Mouse (Mus musculus) adrenal gland, postnatal 4 days (tissue): ENCODE data around the gene AF067063. TPM values are rescaled to one million over a fixed set of nuclear protein-coding genes. Genes with fewer than 3 reads are reported as not detected.
"Not testable (repeated sequence)": the region's sequence is repeated elsewhere in the genome, so short reads cannot be mapped to it uniquely, and the experiment has no call there.

Source experiments
- DNase-seq, 2 experiments: peaks; one replicate each; pipeline ENCODE4 v3.0.0; 2021 to 2022; ENCODE audit warnings: low spot score in 2 of 2, mixed read lengths in 2 of 2
- long read RNA-seq, 2 experiments: library from polyadenylated mRNA; stranded (forward); transcript quantifications; one replicate each; pipeline ENCODE4 v2.0.0; 2021
- total RNA-seq, 2 experiments: library from RNA; stranded (reverse); gene quantifications; 2 replicates each; pipeline ENCODE4 v1.2.3; 2021

The AF067063 gene
- not detected for total RNA-seq
- long read RNA-seq, experiment 1: 0 reads
- long read RNA-seq, experiment 2: 0 reads

DNA sequence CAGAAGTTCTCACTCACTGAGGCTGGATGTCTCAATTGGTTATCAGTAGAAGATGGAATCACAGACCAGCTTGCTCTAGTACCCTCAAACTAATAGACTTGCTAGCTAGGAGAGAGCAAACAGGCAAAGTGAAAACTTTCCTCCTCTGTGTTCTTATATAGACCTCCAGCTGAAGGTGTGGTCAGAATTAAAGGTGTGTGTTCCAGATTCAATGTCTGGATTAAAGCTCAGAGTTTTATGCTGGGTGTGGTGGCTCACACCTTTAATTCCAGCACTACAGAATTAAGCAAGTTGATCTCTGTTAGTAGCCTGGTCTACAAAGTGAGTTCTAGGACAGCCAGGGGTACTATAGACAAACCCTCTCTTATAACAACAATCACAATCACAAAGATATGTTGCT lies at the start of gene AF067063:
AF067063 (minus strand) TSS at position 101 of the 400 bp plus-strand sequence.
- not testable (repeated sequence) for DNase-seq

DNA sequence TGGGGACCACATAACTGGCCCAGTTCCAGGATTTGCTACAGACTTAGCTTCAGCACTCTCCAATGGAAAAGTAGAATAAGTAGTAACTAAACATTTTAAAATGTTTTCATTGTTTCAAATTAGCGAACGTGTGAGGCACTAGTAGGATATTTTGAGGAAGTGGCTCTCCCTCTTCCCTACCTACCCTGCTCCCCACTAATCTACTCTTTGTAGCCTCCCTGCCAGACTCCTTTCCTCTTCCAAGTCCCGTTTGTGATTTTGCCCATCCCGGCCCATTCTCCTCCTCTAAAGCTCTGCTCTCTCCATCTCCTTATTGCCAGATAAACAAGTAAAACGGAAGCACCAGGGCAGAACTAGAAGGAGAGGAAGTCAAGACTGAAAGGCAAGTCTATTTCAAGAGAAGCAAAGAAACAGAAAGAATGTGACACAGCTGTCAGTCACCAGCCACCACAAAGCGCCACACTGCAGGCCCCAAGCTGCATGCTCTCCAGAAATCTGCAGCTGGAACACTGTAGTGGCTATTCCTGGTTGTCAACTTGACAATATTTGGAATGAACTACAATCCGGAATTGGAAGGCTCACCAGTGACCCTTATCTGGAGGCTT lies 34.5 kb upstream of the AF067063 start:
- not testable (repeated sequence) for DNase-seq

DNA sequence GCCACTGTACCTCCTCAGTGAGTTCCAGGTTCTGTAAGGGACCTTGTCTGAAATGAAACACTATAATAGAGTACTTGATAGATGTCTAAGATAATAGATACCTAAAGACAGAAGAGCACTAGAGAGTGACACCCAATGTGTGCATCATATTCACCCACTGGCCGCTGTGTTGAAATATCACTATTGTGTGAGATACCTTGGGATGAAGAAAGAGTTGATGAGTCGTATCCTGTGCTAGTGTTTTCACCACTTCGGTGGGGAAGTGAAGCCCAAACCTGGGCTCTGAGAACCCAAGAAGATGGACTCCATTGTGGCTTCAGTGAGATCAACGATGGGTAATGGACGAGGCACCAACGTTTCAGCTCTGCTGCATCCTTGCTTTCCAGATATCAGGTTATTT lies 32.4 kb upstream of the AF067063 start:
- not testable (repeated sequence) for DNase-seq

DNA sequence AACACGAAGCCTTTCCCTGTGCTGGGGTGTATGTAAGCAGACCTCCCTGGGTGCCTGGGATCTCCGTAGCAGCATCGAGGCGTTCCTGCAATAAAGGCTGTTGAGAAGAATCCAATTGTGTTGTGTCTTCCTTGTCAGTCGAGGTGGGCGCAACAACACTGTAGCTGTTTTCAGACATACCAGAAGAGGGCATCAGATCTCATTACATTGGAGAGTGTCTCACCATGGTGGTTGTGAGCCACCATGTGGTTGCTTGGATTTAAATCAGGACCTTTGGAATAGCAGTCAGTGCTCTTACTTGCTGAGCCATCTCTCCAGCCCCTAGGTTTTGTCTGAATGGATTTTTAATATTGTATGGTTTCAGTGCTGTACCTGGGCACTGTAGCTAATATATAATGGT lies 10.0 kb upstream of the AF067063 start:
- not testable (repeated sequence) for DNase-seq

DNA sequence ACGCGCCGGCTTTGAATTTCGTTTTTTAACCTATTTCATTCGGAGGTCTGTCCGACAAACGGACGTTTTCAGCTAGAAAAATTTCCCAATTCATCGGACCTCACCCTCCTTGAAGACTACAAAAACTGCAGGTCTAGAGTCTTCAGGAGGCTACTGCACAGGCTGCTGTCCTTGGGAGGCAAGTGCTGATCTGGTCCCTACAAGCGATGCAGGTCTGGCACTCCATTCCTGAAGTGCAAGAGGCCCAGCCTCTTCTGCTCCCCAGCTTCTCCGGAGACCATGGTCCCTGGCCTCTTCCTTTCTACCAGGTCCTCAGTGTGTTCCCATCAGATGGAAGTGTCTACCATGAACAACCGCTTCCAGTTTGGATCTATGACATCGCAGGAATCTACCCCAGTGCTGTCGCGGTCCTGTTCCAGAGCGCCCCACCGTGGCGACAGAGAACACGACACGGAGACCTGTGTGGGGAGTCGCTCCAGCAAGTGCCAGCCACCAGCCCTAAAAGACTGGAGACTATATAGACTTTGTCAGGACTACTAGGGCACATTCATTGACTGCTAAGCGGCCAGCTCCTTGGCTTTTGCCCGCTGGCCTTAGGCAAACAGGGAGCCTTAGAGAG lies 7.8 kb upstream of the AF067063 start:
- not testable (repeated sequence) for DNase-seq

DNA sequence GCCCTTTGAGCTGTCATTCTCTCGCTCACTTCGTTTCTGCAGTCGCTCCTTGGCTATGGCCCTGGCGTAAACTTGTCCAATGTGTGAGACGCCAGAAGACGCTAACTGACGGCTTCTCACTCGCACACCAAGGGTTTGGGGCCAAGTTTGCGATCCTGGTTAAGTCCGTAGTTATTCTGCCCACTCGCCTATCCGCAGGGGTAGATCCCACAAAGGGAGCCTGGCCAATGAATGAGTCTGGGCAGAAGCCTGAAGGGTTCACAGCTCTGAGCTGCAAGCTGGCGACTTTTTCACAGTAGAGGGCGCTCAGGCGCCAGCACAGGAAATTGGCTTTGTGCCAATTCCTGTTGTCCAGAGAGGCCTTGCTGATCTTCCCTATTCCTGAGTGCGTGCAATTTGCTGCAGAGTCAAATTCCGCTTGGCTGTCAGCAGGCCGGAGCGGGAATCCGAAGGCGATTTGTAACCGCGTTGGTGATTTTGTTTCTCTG lies 6.4 kb upstream of the AF067063 start:
- not testable (repeated sequence) for DNase-seq

DNA sequence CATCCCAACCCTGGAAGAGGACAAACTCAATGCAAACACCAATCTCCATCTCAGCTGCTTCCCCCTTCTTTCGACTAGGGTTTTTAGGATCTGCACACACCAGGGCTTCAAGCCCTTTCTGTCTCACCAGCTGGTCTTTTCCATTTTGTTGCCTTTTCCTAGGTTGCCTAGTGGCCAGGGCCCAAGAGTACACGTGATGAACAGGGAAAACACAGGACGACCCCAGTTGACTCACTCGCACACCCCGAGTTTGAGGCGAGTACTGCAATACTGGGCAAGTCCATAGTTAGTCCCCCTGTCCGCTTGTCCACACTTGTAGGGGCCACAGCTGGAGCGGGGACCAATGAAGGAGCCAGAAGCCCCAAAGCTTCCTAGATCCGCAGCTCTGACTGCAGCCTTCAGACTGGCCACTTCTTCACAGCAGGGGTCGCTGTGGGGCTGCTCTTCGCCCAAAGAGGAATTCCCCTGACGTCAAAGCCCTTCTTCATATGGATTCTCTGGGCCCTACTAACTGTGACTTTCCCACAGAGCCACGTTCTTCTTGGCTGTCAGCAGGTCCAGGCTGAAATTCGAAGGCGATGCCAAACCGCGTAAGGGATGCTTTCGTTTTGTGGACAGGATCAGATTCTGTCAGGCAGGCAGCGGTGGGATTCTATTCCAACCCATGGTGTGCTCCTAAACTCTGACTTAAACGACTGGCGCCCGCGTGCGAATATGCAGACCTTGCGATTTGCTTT lies 5.5 kb upstream of the AF067063 start, which contains the start of gene D13Ertd608e:
D13Ertd608e (plus strand) TSS at position 687 of the 737 bp plus-strand sequence.
- not testable (repeated sequence) for DNase-seq

DNA sequence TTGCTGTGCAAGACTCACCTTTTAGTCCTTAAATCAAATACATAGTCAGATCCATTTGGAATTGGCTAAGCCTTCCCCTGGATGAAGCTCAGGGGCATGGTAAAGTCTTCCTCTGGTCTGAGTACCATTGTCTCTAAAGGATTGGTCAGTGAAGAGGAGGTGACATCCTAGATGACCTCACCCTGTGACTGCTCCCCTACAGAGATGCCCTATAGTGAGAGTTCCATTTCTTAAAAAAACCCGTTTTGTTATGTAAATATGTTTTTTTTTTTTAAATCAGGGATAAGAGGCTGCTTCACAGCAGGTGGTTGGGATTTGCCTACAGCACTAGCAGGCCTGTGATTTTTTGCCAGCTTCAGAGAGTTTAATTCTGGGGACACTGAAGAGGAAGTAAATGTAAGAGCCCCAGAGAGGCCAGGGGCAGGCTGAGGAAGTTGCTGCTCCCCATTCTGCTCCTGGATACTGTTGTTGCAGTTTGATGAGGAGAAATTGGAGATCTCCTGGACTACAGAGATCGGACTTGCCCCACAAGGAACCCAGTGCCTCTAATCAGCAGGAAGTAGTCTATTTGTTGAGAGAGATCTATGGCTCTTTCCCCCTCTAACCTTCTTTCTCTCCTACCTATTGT lies 12.3 kb downstream of the AF067063 start:
- DNase-seq: no peak

DNA sequence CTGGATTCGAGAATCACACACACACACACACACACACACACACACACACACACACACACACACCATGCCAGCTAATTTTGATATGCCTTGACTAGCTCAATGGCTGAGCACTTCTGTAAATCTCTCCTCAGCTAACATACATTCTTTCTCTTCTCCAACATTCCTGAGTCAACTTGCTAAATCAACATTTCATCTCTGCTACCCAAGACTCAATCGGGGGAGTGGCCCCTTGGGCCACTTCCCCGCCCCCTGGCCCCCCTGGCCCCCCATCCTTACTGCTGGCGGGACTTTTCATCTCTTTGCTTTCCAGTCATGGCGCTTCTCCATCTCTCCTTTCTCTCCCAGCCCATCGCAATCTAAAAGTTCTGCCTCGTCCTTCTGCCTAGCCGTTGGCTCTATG lies 13.2 kb downstream of the AF067063 start:
- DNase-seq: no peak

DNA sequence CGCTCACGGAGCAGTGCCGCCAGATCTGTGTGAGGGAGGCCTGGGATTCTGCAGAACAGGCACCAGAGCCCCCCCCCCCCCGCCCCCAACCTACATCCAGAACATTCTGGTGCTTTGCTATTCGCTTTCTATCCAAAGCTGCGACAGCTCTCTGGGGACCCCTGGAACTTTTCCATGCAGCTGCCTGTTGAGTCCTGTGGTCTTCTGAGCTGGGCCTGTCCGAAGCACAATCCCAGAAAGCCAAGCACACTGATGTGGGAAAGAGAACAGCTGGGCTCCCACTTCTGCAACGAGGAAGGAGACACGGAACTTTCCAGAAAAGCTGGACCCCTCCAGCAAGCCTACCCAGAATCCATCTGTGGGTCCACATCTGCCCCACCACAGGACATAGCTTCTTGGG lies 20.0 kb downstream of the AF067063 start:
- no peak for DNase-seq

DNA sequence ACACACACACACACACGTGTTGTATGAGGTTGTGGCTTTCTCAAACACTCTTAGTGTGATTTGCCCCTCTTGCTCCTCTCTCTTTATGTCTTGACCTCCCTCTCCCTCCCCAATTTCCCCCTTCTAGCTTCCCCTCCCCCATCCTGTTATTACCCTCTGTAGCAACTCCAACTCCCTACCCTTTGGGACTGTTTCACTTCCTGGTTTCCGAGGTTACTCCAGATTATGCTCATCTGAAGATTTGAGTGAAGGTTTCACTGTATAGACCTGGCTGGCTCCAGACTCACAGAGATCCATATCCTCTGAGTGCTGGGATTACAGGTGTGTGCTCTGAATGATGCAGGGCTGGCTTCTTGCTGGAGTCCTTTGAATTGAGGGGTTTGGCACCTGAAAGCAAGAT lies 21.1 kb downstream of the AF067063 start:
- no peak for DNase-seq

DNA sequence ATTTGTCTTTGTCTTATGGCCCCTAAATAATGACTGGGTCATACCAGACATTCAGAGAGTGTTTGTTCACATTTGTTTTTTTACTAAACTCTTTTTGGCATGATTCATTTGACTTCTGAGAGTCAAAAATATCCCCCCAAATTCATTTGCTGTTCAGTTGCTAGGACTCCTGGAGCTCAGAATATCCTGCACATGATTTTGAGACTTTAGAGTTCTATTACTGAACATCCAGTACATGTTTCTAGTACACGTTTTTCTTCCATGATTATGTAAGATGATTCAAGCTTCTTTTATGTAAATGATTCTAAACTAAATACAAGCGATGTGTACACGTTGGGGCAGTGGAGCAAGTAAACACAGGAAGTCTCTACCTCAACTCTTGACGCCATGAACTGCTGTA lies 32.4 kb downstream of the AF067063 start:
- no peak for DNase-seq

DNA sequence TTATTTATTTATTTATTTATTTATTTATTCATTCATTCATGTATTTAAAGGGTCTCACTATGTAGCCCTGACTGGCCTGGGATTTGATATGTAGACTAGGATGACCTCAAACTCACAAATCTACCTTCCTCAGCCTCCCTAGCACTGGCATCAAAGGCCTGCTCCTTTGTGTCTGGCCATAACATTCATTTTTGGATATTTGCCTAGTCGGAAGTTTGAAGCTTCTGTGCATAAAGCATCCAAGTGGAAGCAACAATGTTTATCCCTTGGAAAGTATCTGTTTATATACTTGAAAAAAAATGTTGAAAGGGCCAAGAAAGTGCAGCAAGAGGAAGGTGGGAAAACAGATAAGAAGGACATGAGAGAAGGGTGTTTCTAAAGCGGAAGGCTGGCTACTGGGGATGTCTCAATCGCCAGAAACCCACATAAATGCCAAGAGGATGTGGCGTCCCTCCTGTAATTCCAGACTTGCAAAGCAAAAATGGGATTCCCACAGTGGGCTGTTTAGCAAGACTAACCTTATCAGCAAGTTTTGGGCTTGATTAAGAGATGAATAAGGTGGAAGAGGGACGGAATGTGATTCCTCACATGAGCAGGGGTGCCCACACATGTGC lies 37.1 kb downstream of the AF067063 start:
- no peak for DNase-seq

DNA sequence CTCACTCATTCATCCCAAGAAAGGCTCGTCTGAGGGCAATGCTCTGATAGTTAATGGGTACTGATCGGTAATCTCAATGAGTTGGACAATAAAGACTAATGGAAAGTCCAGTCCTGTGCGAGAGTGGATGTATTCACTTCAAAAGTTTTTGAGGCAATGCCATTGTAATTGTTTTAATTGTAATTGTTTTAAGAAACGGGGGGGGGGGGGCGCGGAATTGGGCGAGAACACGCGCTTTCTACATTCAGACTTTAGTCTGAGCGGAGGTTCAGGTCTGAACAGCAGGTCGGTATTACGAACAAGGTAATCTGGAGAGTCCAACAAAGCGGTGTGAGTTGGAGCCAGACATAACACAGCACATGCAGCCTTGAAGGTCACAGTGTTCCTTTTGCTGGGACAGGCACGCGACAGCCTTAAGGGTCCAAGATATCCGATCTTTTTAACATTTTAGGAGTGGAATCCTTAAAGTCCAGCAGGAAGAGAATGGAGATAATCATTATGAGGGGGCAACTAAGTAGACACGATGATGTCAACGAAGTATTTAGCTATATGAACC lies 38.4 kb downstream of the AF067063 start:
- no peak for DNase-seq

DNA sequence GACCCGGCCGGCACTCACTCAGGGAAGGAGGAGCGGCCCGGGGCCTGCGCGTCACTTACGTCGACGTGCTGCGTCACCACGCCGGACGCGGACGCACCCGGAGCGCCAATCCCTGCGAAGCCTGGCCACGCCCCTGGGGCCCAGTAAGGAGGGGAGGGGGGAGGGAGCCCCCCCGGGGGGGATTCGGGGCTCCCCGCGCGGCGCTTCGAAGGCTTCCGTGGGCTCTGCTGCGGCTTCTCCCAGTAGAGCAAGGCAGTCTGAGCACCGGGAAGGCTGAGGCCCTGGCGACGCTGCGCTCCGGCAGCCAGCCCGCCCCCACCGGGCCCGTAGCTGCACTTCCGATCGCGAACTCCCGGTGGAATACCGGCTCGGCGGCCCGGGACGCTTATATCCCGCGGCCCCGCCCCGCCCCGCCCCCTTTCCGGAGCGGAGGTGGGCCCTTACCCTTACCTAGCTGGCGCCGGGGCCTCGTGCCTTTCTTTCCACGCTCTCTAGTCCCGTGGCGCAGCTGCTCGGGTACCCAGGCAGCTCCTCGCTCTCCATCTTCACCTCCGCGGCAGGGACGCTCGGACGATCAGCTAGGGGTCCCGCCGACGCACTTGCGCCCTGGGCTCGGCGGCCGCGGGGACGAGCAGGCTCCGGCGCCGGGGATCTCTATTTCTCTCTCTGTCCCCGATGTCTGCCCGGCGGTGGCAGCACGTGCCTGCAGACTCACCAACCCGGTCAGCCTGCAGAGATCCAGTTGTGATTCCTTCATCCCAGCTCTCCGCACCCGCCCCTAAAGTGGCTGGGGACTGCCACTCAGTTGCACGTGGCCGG lies 39.0 kb downstream of the AF067063 start, which contains the start of gene Zfp131:
Zfp131 (minus strand) TSS at position 129 of the 819 bp plus-strand sequence.
- DNase-seq: peak; percentile 85 to 89

DNA sequence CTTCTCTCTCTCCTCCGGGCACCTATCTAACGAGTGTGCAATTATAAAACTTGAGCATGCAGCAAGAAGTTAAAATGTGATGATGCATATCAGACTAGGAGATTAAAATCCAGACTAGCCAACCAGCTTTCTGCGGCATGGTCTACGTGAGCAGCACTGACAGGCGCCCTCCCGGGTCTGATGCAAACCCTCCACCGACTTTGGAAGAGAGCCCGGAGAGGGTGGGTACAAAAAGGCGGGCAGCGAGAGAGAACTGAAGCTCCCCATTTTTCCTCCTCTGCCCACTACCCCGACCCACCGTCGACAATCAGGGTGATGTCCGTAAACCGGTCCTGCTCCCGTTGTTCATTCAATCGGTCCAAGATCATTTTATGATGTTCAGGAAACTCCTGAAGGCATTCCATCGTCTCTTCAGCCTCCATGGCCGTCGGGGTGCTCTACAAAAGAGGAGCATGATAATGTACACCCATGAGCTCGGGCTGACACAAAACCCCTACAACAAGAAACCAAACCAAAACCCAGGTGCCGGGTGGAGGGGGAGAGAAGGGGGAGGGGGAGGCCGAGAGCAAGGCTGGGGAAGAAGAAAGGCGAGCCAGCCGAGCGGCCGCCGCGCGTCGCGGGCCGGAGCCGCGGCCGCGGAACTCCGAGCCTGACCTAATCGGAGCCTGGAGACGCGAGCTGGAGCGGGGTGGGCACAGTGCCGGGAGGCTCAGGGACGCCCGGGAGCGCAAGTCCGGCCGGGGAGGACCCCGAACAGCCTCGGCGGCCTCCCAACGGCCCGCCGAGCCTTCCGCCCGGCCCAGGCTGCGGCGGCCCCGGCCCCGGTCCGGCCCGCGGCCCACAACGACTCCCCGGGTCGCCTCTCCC lies 39.9 kb downstream of the AF067063 start:
- peak; percentile 27 to 42 for DNase-seq

DNA sequence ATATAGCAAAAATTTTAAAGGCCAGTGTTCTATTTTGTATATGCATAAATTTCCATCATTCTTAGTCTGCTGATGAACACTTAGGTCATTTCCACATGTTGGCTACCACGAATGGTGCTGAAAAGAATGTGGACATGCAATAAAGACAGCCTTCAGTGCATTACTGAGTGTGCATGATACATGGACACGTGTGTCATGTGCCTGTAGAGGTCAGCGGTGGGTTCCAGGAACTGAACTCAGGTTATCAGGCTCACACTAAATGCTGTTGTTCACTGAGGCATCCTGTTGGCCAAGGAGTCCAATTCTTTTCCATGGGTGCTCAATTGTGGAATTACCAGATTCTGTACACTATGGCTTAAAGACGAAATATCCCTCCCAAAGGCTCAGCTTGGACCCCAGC lies 46.4 kb downstream of the AF067063 start:
- DNase-seq: no peak
